Mouse (Mus musculus) lung, postnatal 10 days (tissue): ENCODE results near the gene Dusp13.

ENCODE experiments used
- DNase-seq: peaks from one replicate; pipeline ENCODE4 v3.0.0; 2021

The Dusp13 gene

DNA sequence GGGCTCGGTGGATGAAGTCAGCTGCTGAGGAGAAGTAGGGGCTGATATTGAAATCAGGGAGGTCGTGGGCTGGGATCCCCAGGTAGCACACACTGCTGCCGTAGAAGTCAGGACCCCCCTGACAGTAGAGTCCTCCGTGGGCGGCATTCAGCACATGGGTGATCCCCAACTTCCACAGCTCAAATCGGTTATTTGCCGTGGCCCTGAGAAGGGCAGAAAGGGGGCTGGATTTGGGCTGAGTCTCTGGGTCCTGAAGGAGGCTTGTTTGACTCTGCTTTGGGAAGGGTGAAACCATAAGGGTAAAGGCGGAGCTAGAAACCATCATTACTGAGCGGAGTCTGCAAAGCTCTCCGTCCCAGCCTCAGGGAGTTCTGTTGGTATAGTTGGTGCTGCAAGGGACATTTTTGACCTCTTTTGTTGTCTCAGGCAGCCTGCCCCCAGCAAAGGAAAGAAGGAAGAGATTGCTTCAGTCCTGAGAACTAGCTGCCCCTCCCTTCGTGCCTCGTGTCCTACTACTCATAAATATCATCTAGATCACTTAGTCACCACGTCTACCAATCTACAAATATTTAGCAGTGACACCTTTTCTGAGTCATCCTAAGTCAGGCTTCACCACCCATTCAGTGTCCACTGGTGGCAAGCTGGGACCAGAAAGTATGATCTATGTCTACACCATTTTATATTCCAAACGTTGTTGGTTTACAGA, 3.4 kb downstream of the Dusp13 start:
- no peak for DNase-seq

DNA sequence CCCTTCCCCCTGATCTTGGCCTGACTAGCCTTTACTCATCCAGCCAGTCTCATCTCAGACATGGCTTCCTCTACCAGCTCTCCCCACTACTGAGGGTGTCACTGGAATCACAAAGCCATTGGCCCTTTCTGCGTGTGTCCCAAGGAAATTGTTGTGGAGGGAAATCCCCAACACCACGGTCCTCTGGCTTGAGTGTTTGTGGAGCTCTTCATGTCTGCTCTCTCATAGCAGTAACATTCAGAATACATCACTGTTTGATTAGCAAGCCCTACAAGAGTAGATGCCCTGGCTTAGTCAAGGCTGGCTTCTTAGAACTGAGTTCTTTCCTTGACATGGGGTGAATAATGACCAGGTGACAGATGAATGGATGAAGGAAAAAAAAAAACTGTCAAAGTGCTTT, 4.1 kb downstream of the Dusp13 start:
- no peak for DNase-seq

GRCm38 (mm10) chr14:21746251-21746650, 4.7 kb downstream of the Dusp13 start:
- DNase-seq, result no peak

DNA sequence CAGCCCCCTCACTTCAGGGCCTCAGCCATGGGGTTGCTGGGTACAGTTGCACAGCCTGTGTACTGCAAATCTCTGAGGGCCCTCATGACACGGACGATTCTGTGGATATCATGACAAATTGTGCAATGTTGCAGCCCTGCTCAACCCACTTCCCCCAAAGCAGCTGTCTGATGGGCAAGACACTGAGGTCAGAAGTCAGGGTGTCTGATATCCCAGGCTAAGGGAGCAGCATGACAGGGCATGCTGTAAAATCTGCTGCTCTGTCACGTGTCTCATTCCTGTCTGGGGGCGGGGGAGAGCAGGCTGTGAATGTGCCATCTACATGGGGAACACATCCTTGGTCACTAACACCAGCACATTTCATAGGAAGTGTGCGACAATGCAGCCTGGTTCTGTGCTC, 5.8 kb downstream of the Dusp13 start:
- no peak for DNase-seq

GRCm38 (mm10) chr14:21744169-21744568, 6.8 kb downstream of the Dusp13 start:
- no peak for DNase-seq

DNA sequence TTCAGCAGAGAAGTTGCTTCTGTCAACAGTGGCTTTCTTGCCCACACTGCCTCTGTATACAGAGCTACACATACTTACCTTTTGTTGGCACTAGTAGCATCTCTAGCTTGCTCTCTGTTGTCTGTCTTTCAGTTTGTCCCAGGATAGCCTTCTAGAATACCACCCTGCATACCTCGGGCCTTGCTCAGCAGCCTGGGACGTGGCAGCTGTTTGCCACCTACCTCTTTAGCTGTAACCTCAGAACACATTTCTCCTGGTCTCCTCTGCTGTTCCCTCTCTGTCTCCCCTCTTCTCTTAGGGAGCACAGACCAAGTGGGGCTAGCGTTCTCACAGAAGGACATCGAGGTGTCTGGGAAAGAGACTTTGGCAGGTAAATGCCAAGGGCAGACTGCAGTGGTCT, 8.5 kb downstream of the Dusp13 start:
- no peak for DNase-seq

- DNase-seq, result peak; percentile 89
Measured at GRCm38 (mm10) chr14:21741786-21742185, 9.2 kb downstream of the Dusp13 start.

DNA sequence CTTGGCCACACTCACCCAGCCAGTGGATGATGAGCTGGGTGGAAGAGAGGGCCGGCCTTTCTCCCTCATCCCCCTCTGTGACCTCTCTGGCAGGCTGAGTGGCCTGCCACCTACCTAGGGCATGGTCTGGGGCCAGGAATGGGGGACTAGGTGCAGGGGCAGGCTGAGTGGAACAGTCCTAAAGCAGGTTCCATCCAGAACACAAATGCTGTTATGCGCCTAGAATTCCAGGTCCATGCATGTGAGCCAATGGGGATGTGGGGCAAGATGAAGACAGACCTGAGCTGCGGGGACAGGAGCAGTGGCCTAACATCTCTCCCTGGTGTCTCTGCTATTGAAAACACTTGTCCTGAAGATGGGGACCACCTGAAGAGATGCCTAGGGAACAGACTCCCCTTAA, 9.7 kb downstream of the Dusp13 start:
- no peak for DNase-seq

GRCm38 (mm10) chr14:21740345-21740744, 10.6 kb downstream of the Dusp13 start:
- DNase-seq, result no peak

DNA sequence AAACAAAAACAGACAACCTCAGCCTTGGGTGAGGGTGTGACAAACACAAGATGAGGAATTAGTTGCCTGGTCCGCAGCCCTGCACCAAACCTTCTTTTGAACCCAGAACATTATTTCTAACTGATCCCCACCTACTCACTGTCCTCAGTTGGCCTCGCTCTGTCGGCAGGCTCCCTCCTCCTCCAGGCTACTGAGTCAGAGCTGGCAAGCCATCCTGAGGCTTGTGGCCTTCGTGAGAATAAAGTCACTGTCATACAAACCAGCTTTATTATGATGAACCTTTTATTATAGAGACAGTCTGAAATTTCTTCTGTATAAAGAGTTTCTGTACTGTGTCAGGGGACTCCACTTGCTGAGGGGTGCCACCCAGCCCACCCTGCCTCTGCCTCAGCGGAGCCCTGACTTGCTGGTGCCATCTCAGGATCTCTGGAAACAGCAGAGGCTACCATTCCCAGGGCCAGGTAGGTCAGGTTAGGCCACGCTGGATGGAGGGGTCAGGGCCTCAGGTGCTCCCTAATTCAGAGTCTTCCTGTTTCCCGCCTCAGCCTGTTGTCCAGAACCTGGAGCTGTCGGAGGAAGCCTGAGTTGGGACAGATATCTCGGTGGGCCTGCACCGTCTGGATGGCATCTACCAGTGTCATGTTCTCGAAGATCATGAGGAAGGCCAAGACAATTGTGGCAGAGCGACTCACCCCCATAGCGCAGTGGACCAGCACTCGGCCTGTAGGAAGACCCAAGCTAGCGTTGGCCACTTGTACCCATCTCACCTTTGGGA, 17.7 kb downstream of the Dusp13 start:
- DNase-seq, result no peak

DNA sequence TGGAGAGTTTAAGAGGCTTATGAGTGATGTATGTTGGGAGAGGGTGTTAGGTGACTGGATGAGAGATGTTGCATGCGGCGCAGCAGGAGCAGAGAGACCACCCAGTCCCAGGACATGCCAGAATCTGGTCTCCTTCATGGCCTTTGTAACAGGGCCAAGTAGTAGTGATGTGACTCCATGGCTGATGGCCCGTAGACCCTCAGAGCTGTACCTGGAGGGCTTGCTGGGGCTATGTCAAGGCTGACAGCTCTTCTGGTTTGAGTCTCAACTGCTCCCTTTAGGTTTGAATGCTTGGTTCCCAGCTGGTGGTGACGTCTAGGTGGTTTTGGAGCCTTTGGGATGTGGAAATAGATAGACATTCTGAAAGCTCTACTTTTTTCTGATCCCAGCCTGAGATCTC, 21.0 kb downstream of the Dusp13 start:
- no peak for DNase-seq

DNA sequence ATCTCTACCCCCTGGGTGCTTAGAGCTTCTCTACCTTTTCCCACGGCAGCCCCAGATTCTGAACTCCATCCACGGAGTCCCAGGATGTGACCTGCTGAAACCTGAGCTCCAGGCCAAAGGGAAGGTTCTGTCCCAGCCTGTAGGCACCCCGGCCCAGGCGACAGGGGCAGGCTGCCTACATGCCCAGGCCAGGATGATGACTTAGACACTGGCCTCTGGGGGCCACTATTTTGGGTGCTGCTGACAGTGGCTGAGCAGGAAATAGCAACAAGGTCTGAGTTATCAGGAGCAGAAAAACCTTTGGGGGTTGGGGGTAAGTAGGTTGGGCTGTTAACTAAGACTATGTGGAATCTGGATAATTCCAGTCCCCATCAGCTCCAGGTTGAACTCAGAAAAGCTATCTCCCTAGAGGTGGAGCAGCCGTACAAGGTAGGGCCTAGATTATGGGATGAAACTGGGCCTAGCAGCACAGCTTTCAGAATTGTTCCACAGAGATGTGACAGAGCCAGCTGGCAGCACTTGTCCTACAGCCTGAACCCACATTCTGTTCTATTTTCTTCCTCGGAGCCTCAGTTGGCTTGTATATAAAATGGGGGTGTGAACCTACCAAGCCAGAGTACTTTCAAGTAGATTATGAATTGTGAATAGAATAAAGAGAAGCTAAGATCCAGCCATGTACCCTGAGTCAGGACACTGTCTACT, 21.8 kb downstream of the Dusp13 start:
- no peak for DNase-seq

GRCm38 (mm10) chr14:21722021-21722698, 28.8 kb downstream of the Dusp13 start:
- no peak for DNase-seq

DNA sequence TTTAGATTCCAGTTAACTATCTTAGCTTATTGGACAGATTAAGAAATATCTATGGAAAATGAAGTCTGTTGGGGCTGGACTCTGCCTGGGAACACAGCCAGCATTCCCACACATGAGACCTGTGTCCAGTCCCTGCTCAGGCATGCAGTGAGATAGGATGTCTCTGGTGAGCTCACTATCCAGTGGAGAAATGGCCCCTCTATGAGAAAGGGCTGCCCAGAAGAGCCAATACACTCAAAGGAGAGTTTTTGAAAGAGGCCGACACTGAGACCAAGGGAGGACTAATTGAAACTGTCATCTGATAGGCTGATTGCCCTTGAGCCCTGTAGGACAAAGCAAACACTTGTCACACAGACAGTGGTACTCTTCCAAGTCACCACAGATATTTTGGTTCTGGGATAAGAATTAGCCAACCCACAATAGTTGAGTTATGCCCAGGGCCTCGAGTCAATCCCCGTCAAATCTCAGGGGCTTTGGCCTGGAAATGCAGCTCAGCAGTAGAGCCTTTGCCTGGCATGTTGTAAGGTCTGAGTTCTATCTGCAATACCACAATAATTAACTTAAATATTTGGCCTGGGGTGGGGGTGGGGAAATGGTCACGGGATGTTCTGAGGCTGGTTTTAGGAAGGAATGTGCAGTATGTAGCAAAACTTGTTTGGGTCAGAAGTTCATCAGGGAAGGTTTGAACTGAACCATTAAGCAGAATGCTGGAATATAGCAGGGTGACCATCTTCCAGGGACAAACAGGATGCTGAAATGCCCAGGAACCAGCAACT, 30.4 kb downstream of the Dusp13 start:
- no peak for DNase-seq

GRCm38 (mm10) chr14:21719646-21720383, 31.2 kb downstream of the Dusp13 start:
- no peak for DNase-seq

DNA sequence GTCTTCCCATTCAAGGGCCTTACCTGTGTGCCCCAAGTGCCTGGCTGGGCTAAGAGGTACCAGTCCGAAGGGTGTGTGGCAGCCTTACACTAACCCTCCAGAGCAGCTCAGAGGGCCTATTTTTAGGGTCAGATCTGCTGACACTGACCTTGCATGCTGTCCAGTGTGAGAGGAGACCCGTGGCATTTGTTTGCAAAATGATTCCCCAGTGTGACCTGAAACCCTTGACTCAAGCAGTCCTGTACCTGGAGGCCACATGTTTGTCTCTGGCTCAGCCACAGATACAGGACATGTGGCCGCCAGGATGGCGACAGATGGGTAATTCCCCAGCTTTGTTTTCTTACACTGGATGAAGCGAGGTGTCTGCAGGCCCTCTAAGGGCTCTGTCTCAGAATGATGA, 36.5 kb downstream of the Dusp13 start, which contains the start of gene Dupd1:
Gene Dupd1 (minus strand): TSS at position 91 of the 400 bp plus-strand sequence.
- DNase-seq, result no peak

DNA sequence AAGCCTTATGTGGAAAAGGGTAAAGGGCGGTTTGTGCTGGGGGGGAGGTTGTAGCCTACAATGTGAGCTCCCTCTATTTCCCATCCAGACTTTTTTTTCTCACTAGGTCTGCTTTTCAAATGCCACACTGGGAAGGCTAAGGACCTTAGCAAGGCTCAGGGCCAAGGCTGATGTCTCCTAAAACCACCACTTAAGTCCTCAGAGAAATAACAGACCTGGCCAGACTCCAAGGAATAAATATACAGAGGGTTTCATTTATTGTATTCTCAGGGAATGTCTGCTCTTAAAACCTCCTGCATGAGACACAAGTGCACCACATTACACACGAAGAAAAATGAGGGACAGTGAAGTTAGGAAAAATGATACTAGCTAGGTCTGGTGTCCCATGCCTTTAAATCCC, 39.8 kb downstream of the Dusp13 start:
- no peak for DNase-seq

DNA sequence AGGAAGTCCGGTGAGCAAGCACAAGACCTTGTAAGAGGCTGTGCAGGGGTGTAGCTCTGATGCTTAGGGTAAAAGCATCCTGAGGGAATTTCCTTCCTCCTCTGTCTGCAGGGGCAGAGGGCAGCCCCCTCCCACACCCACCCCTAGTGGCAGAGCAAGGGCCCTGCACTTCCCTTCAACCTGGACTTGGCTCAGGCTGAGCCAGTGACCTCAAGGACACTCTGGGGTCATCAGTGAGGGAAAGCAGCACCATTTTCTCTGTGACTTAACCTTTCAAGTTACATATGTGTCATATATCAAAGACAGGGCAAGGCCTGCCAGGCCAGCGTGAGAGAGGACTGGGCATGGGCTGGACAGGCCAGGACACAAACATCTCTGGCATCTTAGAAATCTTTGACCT, 41.4 kb downstream of the Dusp13 start:
- peak; percentile 35 for DNase-seq

DNA sequence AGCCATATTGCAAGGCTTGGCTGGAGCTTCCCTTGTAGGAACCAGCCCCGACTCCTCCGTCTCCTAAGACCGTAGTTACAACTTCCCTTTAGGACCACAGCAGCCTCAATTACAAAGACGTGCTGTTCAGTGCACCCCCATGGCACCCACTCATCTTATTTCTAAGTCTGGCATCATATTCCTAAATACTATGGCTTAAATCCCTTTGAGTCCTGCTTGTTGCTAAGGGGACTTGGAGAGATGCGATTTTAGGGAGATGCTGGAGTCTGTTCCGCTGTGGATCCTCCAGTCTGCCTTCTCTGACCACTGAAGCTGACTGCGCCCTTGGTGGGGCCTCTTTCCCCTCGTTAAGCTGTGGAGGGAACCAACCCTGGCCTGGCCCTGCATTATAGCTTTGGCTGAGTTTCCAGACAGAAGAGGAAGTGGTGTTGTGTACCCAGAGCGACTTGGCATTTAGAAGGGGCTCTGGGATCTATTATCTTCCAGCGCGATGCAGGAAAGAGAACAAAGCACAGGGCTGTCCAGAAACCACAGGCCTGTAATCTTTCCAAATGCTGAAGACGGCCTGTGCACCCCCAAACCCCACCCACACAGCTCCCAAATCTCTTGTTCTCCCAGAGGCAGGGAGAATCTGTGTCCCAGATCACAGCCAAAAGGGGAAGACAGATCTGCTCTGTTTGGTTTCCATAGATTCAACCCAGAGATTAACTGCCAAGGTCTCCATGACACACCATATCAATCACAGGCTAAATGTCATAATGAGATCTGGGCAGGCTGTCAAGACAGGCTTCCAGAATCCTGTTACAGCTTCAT, 44.0 kb downstream of the Dusp13 start:
- peak; percentile 88 for DNase-seq

DNA sequence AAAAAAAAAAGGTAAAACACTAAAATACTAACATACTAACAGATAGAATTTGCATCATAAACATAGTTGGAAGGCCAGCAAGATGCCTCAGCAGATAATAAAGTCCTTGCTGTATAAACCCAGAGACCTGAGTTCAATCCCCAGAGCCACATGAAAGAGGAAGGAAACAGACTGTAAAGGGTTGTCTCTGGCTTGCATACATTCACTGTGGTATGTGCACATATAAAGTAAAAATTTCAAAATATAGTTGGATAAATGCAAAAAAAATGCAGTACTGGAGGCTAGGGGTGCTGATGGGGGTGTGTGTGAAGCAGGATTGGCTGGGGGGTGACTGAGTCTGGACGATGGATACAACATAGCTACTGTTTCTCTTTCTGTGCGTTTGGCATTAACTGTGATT, 45.5 kb downstream of the Dusp13 start:
- no peak for DNase-seq

DNA sequence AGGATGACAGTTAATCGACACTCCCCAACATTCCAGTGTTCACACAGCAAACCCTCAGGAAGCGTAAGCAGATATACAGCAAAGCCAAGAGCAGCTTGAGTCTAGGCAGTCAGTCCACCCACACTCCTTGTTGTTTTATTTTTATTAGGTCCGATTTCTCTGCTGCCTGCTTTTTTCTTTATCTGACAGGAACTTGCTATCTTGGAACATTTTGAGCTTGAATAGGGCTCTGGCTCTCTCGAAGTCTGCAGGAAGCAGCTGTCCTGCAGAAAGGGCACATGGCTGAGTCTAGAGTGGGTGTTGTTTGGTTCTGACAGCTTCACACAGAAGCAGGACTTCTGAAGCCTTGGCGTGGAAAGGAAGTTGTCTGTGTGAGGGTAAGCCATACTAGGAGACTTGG, 47.7 kb downstream of the Dusp13 start:
- peak; percentile 66 for DNase-seq
